Mouse (Mus musculus): ENCODE measurements at regions not wholly inside any gene's neighbourhood (a gene's known extent, or its start where the extent isn't known, plus 50 kb on each side); places are given as distances from the start of the nearest gene placed in this dataset.
"Not testable (repeated sequence)": the region's sequence is repeated elsewhere in the genome, so short reads cannot be mapped to it uniquely, and the experiment has no call there.

DNA sequence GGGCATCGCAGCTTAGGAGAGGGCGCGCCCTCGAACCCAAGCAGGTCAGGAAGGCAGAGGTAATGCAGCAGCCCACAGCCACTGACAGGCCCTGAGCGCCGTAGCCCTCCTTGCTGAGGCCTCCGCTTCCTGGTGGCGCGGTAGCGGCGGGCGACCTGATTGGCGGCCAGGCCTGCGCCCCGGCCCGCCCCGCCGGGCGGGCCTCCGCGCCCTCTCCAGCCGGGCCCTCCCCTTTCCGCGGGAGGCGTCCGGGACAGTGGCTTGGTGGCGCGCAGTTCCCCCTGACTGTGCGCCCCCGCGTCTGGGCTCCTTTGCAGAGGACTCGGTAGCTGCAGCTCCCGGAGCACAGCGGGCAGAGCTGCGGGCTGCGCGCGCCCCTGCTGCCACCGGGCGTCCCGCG, 242.1 kb downstream of the Gm21863 start:
- DNase-seq (ENCODE audit: extremely low spot score in 1 of 2, low spot score in 2 of 2) = peak in 1 of 2 experiments; percentile 16
- intact Hi-C loops (cut with DNase I) = not testable (repeated sequence)

DNA sequence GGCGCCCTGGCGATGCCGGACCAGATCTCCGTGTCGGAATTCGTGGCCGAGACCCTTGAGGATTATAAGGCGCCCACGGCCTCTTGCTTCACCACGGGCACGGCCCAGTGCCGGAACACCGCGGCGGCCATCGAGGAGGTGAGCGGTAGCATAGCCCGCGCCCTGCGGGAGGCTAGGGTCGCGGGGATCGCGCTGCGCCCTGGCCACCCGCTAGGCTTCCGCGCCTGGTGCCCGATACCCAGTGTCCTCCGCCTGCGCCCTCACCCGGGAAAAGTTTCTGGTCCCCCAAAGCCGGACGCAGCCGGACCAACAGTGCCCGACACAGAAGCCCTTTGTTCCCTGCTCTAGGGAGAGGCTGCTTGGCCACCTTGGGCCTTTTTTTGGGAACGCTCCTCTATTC, 242.6 kb downstream of the Gm21863 start:
- peak in 1 of 2 experiments; percentile 18 for DNase-seq (ENCODE audit: extremely low spot score in 1 of 2, low spot score in 2 of 2)
- intact Hi-C loops (cut with DNase I) = not testable (repeated sequence)

DNA sequence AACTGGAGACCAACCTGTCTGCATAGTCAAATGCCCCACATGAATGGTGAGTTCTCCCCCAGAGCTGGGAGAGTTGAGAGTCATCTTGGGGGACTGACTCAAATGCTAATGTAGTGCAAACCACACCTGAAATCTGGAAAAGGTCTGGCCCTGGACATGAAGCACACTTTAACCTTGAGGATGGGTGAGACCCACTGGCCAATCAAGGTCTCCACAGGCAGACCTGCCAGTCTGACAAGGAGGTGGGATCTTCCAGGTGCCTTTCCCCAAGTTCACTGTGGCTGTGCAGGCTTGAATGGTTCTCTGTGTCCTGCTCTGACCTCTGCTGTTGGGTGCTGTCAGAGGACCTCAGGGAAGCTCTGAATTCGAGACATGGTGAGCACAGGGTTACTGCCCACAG, 269.6 kb downstream of the Gm21863 start:
- DNase-seq (ENCODE audit: extremely low spot score in 1 of 2, low spot score in 2 of 2); intact Hi-C loops (cut with DNase I): not testable (repeated sequence)

DNA sequence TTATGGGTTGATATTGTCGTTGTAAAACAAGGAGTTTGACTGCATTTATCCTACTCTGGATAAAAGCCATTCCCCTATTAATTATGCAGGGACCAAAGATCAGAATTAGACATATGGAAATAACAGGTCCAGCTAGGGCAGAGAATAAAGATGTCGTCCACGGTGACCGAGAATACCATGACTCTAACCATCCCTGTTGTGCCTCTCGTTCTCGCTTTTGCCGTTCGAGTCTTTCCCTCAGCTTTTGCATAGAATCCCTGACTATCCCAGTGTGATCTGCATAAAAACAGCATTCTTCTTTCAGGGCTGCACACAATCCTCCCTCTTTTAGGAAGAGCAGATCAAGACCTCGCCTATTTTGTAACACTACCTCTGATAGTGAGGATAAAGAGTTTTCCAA, 272.5 kb downstream of the Gm21863 start:
- intact Hi-C loops (cut with DNase I) = not testable (repeated sequence)

DNA sequence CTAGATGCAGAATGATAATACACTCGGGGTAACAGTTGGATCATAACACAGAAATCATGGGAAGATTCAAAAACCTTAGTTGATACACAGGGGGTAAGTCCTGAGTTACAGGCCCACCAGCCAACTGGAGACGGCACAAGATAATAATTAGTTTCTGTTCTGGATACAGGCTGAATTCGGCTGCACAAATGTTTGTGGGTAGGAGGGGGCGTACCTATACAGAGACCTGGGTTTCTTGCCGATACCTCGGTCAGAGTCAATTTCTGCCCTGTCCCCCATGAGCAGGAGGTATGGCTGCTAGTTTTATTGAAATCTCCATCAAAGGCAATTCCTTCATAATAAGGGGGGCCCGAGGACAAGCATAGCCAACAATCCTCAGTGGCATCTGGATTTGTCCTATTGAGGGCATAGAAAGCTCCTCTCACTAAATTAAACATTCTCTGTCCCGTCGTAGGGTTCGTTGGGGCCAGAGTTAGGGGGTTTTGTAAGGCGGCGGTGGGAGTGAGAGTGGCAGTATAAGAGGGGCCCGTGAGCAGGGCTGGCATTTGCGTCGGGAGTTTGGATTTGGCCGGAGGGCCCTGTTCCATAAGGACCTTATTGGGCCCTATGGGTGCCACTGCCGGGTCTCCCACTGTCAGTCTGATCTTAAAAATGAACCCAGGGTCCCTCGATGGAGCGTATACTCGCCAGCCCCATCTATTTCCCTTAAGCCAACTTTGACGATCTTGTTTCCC, 273.3 kb downstream of the Gm21863 start:
- DNase-seq (ENCODE audit: extremely low spot score in 1 of 2, low spot score in 2 of 2); intact Hi-C loops (cut with DNase I): not testable (repeated sequence)

More for the DNA sequence above, 272.5 kb downstream of the Gm21863 start:
- DNase-seq (ENCODE audit: extremely low spot score in 1 of 2, low spot score in 2 of 2) = not testable (repeated sequence)

DNA sequence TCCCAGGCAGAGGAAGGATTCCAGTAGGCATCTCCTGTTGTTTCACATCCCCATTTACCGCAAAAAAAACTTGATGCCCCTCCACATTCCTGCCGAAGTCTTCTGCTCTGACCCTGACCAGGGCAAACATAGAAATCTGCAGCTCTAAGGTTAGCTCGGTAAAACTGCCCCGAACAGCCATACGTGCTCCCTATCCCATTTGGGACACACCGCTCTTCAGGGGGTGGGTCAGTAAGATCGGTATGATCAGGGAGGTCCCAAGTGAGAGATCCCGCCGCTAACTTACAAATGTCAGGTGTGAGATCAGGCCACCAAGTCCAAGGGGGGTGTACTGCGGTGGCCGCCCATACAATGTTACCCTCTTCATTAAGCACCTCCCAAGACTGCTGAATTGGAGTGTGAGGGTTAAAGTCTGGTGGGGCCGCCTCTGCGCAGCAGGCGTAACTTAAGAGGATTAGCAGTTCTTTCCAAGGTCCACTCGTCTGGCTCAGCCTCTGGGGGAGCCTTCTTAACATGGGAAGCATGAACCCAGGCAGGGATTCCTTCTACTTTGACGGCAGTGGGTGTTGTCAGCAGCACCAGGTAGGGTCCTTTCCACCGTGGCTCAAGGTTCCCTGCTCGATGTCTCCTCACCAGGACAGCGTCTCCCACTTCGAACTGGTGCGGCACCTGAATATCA, 274.2 kb downstream of the Gm21863 start:
- intact Hi-C loops (cut with DNase I); DNase-seq (ENCODE audit: extremely low spot score in 1 of 2, low spot score in 2 of 2): not testable (repeated sequence)

DNA sequence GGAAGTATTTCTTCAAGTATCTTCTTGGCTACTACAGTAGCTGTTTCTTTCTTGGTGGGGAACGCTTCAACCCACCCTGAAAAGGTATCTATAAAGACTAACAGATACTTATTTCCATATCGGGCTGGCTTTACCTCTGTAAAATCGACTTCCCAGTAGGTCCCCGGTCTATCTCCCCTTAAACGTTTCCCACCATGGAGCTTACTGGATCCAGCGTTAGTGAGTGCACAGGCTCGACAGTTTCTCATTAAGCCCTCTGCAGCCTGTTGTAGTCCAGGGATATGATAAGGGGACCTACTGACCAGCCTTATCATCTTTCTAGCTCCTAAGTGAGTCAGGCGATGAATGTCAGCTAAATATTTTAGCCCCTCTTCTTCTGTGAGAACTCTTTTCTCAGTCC, 275.1 kb downstream of the Gm21863 start:
- DNase-seq (ENCODE audit: extremely low spot score in 1 of 2, low spot score in 2 of 2); intact Hi-C loops (cut with DNase I): not testable (repeated sequence)

DNA sequence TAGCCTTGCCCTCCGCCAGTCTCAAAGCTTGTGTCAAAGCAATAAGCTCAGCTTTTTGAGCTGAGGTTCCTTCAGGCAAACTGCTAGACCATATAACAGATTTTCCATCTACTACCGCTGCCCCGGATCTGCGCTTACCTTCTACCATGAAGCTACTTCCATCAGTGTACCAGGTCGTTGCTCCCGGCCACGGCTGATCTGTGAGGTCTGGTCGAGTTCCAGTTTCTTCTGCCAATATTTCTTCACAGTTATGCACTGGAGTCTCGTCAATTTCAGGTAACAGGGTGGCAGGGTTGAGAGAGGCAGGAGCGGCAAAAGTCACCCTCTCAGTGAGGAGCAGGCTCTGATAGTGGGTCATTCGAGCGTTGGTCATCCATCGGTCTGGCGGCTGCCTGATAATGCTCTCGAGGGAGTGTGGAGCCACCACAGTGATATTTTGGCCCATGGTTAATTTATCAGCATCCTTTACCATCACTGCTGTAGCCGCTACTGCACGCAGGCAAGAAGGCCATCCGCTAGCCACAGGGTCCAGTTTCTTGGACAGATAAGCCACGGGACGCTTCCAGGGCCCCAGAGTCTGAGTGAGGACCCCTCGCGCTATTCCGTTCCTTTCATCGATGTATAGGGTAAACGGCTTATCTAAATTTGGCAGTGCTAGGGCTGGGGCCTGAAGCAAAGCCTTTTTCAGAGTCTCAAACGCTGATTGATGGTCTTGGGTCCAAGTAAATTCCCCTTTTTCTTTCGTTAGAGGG, 276.0 kb downstream of the Gm21863 start:
- intact Hi-C loops (cut with DNase I) = no loop called here
- DNase-seq (ENCODE audit: extremely low spot score in 1 of 2, low spot score in 2 of 2) = peak in 1 of 2 experiments; percentile 26

DNA sequence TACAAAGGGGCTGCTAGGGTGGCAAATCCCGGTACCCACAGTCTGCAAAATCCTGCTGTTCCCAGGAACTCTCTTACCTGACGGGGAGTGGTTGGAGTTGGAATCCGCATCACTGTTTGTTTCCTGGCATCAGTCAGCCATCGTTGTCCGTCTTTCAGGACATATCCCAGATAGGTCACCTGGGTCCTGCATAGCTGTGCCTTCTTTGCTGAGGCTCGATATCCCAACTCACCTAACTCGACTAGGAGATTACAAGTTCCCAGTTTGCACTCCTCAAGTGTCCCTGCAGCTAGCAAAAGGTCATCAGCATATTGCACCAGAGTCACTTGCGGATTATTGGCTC, 276.6 kb downstream of the Gm21863 start:
- intact Hi-C loops (cut with DNase I) = no loop called here
- no peak for DNase-seq (ENCODE audit: extremely low spot score in 1 of 2, low spot score in 2 of 2)

DNA sequence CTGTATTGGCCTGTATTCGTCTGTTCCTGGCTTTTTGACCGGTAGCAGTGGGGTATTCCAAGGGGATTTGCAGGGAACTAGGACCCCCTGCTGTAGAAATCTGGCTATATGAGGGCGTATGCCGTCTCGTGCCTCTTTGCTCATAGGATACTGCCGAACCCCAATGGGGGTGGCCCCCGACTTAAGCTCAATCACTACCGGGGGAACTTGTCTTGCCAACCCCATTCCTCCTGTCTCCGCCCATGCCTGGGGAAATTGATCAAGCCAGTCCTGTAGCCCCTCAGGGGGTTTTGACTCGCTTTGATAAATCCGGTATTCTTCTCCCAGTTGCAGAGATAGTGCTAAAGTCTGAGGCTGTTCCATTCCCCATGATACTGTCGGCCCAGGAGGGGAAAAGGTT, 277.2 kb downstream of the Gm21863 start:
- DNase-seq (ENCODE audit: extremely low spot score in 1 of 2, low spot score in 2 of 2) = peak in 1 of 2 experiments; percentile 24
- intact Hi-C loops (cut with DNase I) = no loop called here

DNA sequence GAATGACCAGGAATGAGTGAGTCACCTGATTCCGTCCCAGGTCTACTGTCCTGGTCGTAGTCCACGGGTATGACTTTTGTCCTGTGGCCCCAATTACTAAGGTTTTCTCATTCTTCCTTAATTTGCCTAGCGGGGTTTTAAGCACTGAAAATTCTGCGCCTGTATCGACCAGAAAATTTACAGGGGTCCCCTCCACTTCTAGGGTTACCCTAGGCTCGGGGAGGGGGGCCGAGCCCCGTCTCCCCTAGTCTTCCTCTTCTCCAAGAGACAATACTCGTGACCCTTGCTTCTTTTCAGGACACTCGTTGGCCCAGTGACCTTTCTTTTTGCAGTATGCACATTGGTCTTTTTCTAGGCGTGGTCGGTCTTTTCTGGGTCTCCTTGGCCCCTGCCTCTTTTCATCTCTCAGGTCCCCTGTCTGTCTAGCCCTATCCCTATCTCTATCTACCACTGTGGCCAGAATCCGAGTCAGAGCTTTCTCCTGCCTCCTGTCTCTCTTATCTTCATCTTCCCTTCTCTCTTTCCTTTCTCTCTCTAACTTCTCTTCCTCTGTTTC, 277.8 kb downstream of the Gm21863 start:
- intact Hi-C loops (cut with DNase I) = no loop called here
- DNase-seq (ENCODE audit: extremely low spot score in 1 of 2, low spot score in 2 of 2) = peak in 1 of 2 experiments; percentile 23

DNA sequence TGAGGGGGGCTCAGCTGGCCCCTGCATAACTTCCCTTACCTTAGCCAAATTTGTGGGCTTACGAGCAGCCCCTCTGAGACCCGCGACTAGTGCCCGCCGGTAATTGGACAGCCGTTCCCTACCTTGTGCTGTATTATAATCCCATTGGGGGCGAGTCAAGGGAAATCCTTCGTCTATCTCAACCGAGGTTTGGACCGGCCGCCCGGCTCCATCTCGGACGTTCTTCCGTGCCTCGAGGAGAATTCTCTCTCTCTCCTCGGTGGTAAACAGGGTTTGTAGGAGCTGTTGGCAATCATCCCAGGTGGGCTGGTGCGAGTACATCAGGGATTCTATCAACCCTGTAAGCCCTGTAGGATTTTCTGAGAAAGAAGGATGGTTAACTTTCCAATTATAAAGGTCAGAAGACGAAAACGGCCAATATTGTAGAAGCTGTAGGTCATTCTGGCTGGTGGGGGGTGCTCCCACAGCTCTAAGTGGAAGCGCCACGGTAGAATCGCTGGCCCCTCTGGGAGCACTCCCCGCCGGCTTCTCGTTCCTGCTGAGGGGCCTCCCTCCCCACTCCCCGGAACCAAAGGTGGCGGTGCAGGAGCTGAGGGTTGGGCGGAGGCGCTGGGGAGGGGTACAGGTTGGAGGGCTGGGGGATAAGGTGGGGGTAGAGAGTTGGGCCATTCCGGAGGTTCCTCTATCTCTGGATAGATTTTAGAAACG, 278.6 kb downstream of the Gm21863 start:
- DNase-seq (ENCODE audit: extremely low spot score in 1 of 2, low spot score in 2 of 2) = peak in 1 of 2 experiments; percentile 56
- intact Hi-C loops (cut with DNase I) = no loop called here

DNA sequence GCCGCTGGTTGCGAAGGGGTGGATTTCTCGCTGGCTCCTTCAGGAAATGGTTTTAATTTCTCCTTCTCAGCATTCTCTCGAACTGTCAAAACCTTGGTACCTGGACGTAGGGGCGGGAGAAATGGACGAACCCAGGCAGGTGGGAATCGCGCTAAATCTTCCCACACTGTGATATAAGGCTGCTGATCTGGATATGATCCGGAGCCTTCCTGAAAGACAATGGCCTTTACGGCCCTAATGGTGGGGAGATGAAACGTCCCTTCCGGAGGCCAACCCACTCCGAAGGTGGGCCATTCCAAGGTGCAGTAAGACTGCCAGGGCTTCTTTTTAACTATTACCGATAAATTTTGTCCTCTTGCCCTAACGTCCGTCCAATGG, 279.1 kb downstream of the Gm21863 start:
- intact Hi-C loops (cut with DNase I) = no loop called here

DNA sequence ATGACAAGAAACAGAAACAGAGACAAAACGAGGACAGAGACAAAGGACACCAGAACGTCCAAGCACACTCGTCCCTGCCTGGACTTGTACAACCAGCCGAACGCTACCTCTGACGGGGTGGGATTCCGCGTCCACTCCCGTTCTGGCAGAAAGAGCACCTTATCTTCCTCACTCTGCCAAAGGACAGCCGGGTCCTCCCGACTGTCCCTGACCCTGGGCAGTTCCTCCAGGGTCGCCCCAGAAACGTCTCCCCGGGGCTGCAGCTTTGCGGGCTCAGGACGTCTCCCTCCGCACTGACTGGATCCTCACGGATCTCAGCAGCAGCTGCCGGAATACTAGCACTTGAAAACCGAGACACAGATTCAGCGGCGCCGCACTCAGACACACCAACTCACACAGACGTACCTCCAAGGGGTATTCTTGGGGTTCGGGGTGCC, 279.6 kb downstream of the Gm21863 start:
- peak in 1 of 2 experiments; percentile 38 for DNase-seq (ENCODE audit: extremely low spot score in 1 of 2, low spot score in 2 of 2)
- intact Hi-C loops (cut with DNase I) = no loop called here

More for the DNA sequence above, 279.1 kb downstream of the Gm21863 start:
- DNase-seq (ENCODE audit: extremely low spot score in 1 of 2, low spot score in 2 of 2) = no peak

Measured in left cerebral cortex, postnatal 10 days (tissue).